Mouse (Mus musculus): ENCODE data around the gene Nxn.

The Nxn gene

GRCm38 (mm10) chr11:76399587-76400330, 819 bp upstream of the Nxn start:
- peak; percentile 60 for DNase-seq (ENCODE audit: low spot score)

GRCm38 (mm10) chr11:76398312-76398797, 585 bp downstream of the Nxn start:
- peak; percentile 50 for DNase-seq (ENCODE audit: low spot score)

GRCm38 (mm10) chr11:76397650-76398311, 1.2 kb downstream of the Nxn start:
- DNase-seq (ENCODE audit: low spot score), result peak; percentile 56

GRCm38 (mm10) chr11:76392996-76393395, 5.9 kb downstream of the Nxn start:
- DNase-seq (ENCODE audit: low spot score), result no peak

- DNase-seq (ENCODE audit: low spot score), result no peak
These were observed 6.4 kb downstream of the Nxn start for GRCm38 (mm10) chr11:76392532-76392931.

GRCm38 (mm10) chr11:76388711-76389110, 10.2 kb downstream of the Nxn start:
- DNase-seq (ENCODE audit: low spot score), result no peak

GRCm38 (mm10) chr11:76387097-76387496, 11.8 kb downstream of the Nxn start:
- DNase-seq (ENCODE audit: low spot score), result no peak

- DNase-seq (ENCODE audit: low spot score), result no peak
These were observed 13.2 kb downstream of the Nxn start for GRCm38 (mm10) chr11:76385746-76386145.

GRCm38 (mm10) chr11:76385017-76385416, 13.9 kb downstream of the Nxn start:
- DNase-seq (ENCODE audit: low spot score), result no peak

GRCm38 (mm10) chr11:76384307-76384706, 14.6 kb downstream of the Nxn start:
- DNase-seq (ENCODE audit: low spot score), result no peak

- DNase-seq (ENCODE audit: low spot score), result no peak
These were observed 16.1 kb downstream of the Nxn start for GRCm38 (mm10) chr11:76382711-76383324.

GRCm38 (mm10) chr11:76381201-76381885, 17.6 kb downstream of the Nxn start:
- DNase-seq (ENCODE audit: low spot score), result no peak

GRCm38 (mm10) chr11:76379921-76380544, 18.9 kb downstream of the Nxn start:
- DNase-seq (ENCODE audit: low spot score), result no peak

- DNase-seq (ENCODE audit: low spot score), result no peak
These were observed 22.5 kb downstream of the Nxn start for GRCm38 (mm10) chr11:76376425-76376824.

- DNase-seq (ENCODE audit: low spot score), result peak; percentile 85
These were observed 24.3 kb downstream of the Nxn start for GRCm38 (mm10) chr11:76374491-76375185.

GRCm38 (mm10) chr11:76372534-76372933, 26.4 kb downstream of the Nxn start:
- DNase-seq (ENCODE audit: low spot score), result no peak

- no peak for DNase-seq (ENCODE audit: low spot score)
These were observed 26.8 kb downstream of the Nxn start for GRCm38 (mm10) chr11:76372120-76372519.

- DNase-seq (ENCODE audit: low spot score), result no peak
These were observed 28.4 kb downstream of the Nxn start for GRCm38 (mm10) chr11:76370491-76370890.

GRCm38 (mm10) chr11:76366720-76367119, 32.2 kb downstream of the Nxn start:
- DNase-seq (ENCODE audit: low spot score), result no peak

GRCm38 (mm10) chr11:76364038-76364437, 34.9 kb downstream of the Nxn start:
- DNase-seq (ENCODE audit: low spot score), result no peak

- no peak for DNase-seq (ENCODE audit: low spot score)
These were observed 35.3 kb downstream of the Nxn start for GRCm38 (mm10) chr11:76363636-76364035.

Measured in urinary bladder, postnatal 14 days (tissue).